Mouse (Mus musculus) ES-Bruce4 (cell line): ENCODE measurements at regions not wholly inside any gene's neighbourhood (a gene's known extent, or its start where the extent isn't known, plus 50 kb on each side); places are given as distances from the start of the nearest gene placed in this dataset.

Source experiments
- CTCF ChIP-seq: IDR thresholded peaks from one replicate; pipeline ENCODE4 v1.8.1; 2011; ENCODE audit warnings: low read depth, low read length
- EP300 ChIP-seq: IDR thresholded peaks from 2 replicates; pipeline ENCODE4 v1.6.1; 2011; ENCODE audit warnings: low read depth, low read length; ENCODE audit not compliant: insufficient read depth
- POLR2A ChIP-seq: IDR thresholded peaks from one replicate; pipeline ENCODE4 v1.8.1; 2011; ENCODE audit warnings: low read length; ENCODE audit not compliant: insufficient read depth

GRCm38 (mm10) chr1:151102061-151102460 is 80.3 kb upstream of the Gm47985 start:
- TF ChIP-seq CTCF = no peak
- no peak for TF ChIP-seq POLR2A
- TF ChIP-seq EP300 = no peak
